Mouse (Mus musculus) retina, embryonic 14.5 days (tissue): ENCODE measurements around the gene Mylk.
A peak's percentile ranks its signal among the peaks of the same experiment; 100 is the strongest.

Experiments used
- DNase-seq: peaks from one replicate; pipeline ENCODE4 v3.0.0-alpha.2; 2015; ENCODE audit warnings: low spot score

The Mylk gene

DNA sequence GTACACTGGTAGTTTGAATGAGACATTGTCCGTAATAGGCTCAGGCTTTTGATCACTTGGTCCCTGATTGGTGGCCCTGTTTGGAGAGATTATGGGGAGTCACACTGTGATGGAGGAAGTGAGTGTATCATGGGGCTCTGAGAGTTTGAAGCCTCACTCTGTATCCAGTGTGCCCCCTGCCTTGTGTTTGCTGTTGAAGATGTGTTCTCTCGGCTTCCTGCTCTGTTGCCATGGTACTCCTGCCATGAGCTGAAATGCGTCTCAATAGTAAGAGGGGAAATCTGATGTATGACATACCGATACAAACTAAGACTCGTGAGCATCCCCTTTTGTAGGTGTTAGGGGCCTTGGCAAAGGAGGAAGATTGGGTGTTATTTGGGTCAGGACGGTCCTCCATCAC, 99.8 kb downstream of the Mylk start:
- no peak for DNase-seq

DNA sequence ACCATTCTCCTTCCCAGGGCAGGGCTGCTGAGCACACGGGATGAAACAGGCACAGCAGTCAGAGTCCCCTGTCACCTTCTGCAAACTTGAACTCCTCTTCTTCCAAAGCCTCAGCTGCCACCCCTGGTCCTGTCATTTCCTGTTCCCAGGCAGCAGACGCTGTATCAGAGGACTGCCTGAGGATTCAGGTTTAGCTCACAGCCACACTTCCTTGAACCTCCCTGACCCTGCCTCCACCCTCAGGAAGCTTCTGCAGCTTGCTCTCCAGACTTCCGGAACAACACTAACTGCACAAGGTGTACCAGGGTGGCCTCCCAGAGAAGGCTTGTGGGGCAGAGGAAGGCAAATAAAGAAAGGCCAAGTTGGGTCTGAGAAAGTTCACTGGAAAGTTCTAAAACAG, 102.6 kb downstream of the Mylk start:
- no peak for DNase-seq

DNA sequence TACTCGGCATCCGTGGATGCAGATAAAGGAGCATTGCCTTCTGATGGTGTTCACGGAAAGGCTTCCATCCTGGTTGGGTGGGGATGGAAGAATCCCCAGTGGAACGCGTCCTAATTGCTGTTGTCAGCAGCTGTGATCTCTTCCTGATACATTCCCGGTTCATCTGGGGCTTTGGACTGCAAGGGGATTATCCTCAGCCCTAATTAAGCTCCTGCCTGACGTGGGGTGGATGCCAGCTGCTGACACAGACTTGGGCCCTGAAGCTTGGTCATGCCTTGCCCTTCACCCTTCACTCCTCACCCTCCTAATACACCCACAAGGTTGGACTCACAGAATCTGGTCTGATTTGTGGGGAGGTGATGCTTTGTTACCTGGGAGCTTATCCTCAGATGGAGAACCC, 109.1 kb downstream of the Mylk start:
- DNase-seq = peak; percentile 52

DNA sequence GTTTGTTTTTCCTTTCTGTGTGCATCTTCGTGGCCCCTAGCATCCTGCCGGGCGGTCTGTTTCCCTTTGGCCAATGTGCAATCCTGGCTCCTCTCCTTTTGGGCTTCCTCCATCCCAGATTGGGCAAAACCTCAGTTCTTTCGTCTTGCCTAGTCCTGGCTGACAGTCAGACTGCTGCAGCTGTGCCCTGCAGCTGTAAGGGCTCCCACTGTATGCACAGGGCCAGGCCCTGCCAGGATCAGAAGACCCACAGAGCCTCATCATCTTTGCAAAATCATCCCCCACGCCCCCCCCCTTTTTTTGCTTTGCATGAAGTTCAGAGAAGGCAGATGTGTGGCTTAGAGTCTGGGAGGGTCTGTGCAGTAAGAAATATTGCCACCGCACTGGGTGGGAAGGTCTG, 110.1 kb downstream of the Mylk start:
- DNase-seq = no peak

DNA sequence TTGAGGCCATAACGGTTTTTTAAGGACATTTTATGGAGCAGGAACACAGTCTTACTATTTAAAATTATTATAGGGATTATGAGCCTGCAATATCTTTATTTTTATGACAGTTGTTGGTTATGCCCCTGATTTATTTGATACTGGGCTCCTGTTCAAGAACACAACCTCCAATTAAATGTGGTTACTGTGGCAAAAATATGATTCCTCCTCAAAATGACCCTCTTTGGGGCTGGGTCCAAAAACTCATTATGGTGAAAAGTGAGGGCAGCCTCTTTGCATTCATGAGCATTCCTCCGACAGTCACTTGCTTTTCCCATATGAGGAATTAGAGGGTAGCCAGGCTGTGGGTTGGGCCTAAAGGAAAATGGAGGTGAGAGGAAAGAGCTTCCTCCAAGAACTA, 110.7 kb downstream of the Mylk start:
- no peak for DNase-seq

DNA sequence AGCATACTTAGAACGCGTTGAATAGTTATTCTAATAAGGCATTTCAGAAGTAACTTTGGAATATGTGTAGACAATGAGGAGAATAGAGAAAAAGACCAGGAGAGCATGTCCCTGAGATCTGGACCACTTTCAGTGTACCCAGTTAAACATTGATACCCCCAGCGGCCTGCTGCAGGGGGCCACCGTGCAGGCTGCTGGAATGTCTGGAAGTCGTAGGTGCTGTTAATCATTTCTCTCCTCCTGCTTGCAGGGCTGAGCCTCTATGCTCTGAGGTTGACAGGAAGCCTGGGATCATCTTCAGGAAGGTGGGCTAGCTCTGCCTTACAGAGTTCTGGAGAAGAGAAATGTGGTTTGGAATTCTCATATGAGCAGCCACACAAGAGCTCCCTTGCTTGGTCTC, 112.6 kb downstream of the Mylk start:
- no peak for DNase-seq

DNA sequence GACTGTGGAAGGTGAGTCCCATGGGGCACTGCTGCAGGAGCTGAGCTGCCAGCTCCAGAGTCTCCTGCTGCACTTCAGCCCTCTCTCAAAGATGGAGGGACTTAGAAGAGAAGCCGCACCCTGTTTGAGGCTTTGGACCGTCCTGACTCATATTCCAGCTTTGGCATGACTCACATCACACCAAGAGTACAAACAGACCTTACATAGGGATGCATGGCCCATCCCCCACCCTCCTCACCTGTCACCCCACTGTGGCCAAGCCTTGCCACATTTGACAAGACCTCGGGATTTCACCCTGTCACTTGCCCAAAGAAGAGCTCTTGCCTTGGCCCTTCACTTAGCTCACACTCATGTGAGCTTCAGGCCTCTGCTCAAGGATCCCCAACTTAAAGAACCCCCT, 115.8 kb downstream of the Mylk start:
- DNase-seq = no peak

DNA sequence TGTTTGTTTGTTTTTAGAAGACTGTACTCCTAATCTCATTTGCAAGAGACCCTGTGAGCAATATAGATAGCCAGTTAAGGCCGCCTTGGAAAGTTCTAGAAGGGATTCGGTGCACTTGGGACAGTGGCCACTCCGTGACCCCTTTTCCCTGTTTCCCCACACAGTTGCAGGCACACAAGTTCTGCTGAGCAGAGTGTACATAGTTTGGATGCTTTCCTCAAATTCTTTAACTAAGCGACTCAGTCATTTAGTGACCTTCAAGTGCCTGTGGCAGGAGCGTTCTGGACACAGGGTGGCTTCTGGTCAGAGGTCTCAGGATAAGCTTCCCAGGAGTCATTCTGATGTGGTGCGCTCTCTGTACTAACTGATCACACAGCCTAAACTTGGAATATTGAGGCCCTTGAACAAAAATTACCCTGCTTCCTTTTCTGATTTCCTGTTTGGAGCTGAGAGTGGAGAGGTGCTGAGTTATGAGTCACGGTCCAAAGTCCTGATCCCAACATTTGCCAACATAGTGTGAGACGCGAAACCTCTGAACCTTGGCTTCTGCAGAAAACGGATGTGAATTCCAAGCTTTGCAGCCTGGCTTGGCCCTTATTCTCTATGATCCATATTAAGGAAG, 116.8 kb downstream of the Mylk start:
- no peak for DNase-seq

DNA sequence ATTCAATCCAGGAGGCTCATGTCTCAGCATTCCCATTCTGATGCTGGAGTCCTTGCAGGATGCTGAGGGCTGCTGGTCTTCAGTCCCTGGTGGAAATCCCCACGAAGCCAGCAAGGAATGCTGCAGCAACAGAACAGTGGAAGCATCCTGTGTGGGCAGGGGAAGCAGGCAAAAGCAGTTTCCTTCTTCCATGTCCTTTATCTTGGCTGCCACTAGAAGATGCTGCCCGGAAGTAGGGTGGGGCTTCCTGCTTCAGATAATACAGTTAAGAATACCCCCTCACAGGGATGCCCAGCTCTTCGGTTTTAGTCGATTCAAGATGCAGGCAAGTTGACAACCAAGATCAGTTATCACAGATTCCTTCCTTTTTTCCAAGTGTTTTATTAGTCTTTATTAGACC, 120.4 kb downstream of the Mylk start:
- no peak for DNase-seq

DNA sequence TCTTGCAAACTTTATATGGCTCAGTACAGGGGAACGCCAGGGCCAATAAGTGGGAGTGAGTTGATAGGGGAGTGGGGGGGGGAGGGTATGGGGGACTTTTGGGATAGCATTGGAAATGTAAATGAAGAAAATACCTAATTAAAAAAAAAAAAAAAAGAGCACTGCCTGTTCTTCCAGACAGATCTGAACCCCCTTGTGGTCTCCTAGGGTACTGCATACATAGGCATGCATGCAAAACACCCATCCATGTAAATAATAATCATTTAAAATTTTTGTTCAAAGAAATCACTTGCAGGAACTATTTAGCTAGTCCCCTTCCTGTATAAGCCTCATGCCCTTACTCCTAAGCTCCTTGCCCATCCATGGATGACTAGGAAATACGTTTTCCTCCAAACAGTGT, 122.2 kb downstream of the Mylk start:
- DNase-seq = peak; percentile 51

DNA sequence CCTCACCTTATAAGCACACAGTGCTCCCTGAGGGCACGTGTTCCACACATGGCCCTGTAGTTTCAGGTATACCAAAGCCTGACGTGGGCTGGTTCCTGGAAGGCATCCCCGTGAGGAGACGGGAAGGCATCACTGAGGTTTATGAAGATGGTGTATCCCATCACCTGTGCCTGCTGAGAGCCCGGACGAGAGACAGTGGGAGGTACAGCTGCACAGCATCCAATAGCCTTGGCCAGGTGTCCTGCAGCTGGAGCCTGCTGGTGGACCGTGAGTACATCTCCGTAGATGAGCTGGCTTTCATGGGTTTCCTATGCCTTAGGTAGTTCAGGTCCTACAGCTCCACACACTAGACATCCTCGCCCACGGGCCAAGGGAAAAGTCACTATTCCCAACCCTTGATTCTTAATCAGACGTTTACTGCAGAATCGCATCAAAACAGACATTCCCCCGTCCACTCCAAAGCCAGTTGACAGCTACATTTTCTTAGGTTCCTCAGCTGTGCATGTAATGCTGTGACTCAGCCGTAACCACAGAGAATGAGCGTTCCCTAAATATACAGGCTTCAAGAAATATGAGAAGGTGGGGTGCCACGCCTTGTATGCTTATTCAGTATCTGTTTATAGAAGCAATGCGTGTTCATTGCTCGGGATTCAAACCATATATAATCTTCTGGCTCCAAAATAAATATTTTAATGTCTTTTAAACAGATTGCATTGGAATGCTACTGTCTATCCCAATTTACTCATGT, 135.2 kb downstream of the Mylk start:
- DNase-seq = no peak

DNA sequence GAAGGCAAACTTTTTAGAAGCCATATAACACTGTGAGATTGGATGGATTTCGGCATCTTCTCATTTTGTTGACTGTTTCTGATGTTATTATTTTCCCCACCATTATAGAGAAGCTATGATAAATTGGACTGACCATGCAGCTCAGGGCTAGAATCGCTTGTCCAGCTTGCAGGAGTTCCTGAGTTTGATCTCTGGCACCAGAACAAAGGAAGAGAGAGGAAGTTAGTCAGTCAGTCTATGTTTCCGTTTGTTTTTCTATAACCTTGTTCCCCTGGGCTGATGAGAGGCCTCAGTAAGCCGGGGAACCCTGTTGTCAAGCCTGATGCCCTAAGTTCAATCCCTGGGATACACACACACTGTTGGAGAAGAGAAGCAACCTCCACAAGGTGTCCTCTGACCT, 135.8 kb downstream of the Mylk start:
- DNase-seq = no peak

DNA sequence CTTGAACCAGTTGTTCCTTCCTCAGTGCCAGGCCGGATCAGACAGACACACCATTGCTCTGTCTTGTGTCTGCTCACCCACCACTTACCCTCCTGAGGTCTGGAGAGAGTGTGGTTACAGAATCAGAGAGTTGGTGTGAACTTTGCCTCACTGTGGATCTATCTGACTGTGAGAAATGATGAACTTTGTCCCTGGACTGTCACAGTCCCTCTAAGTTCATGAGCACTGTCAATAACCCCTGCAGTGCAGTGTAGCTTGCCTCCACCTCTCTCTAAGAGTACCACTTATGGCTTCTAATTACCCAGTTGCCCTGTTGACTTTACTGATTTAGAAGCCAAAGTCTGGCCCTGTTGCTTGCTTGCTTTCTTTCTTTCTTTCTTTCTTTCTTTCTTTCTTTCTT, 142.0 kb downstream of the Mylk start:
- DNase-seq = no peak

DNA sequence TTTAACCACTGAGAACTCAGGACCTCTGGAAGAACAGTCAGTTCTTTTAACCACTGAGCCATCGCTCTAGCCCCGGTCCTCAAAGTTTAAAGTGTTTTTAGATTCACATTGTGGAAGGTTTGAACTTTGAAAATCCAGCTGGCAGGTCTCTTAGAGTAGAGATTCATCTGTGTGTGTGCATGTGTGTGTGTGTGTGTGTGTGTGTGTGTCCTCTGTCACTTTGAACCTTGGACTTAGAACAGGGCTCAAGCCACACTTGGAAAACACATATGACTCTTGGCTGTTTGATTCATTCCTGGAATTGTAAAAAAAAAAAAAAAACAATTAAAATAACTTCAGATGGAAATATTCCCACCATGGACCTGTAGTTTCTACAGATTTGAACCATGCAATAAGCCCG, 149.0 kb downstream of the Mylk start:
- DNase-seq = no peak

DNA sequence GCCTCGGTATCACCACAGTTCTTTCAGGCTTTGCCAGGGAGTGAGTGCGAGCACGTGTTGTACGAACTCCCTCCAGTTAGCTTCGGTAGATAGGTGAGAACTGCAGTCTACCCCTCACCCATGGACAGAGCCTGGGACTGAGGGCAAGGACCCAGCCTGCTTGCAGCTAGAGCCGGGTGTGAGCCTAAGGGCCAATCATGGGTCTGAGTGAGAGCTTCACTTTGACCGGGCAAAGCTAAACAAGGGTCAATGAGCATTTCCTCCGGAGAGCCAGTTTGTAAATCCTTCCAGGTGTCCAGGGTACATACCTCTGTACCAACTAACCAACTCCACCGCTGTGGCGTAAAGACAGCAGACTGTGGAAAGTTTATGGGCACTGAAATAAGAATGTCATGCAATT, 150.9 kb downstream of the Mylk start:
- no peak for DNase-seq

DNA sequence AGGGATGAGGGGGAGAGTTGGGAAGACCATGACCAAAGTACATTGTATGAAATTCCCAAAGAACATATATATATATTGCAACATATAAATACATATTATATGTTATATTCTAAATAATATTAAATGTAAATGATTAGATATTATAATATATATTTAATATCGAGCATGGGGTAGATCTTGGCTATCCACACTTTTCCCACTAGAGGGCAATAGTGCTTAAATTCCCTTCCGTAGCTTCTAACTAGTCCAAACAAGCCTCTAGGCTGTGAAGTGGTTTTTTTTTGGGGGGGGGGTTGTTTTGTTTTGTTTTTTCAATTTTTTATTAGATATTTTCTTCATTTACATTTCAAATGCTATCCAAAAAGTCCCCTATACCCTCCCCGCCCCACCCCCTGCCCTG, 152.0 kb downstream of the Mylk start:
- DNase-seq = peak; percentile 46

DNA sequence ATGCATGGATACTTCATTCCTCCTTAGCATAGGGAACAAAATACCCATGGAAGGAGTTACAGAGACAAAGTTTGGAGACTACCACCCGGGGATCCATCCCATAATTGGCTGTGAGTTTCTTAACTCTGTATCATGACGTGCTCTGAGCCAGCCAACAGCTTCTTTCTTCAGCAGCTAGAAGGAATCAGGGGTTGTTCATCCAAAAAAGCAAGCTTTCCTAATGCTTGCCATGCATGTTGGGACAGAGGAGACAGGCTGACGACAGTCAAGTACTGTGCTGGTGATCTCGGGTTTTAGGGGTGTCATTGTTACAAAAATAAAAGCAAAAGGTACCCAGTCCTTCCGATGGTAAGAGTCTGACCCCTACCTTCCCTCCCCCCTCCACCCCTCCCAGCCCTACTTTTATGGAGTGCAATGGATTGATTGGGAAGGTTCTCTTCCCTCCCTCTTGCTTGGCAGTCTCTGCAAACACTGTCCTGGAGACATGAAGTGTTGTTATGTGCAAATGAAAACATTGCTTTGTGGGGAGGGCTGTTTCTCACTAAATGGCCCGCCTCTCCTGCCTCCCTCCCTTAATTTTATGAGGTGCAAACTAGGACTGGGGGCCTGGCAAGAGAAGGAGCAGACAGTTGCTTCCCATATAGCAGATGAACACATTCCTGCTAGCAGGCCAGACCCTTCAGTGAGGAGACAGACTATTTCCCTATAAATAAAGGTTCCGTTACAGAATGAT, 153.2 kb downstream of the Mylk start:
- DNase-seq = no peak

DNA sequence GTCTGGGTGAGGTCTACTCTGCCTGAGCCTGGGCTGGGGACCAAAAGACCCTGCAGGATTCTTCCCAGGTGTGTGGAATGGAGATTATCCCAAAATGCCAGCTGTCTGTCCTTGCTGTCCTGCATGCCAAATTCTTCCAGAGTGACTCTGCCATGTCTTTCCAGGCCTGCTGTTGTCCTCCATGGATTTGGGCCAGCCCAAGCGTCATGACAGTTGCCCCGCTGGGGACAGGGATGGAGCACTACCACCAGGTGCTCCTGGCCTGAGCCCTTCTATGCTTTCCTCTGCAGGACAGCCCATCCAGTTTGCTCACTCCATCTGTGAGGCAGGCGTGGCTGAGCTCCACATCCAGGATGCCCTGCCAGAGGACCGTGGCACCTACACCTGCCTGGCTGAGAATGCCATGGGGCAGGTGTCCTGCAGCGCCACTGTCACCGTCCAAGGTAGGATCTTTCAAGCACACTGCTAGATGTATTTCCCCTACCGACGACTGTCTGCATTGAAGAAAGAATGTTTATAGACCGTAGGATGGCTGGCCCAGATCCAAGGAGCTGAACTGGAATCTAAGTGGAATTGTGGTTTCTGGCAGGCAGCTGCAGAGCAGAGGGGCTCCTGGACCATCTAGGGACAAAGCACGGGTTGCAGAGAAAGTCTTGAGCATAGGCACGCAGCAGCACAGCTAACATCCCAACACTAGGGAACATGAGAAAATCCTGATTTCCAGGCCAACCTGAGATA, 154.2 kb downstream of the Mylk start:
- DNase-seq = no peak

DNA sequence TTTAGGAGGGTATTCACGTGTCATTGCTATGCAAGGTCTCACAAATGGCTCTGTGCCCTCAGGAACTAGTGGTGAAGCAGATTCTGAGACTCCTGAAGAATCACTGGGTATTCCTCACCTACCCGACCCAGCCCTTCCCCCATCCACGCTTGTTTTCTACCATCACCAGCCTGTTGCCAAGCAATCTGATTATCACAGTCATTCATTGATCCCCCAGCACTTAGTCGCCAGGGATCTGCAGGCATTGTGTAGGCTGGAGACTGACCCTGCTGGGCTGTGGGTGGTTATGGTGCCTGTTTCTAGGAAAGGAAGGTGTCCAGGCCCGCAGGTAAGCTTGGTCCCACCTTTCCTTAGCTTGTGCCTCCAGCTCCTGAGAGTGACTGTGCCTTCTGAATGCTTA, 155.0 kb downstream of the Mylk start:
- DNase-seq = peak; percentile 17

DNA sequence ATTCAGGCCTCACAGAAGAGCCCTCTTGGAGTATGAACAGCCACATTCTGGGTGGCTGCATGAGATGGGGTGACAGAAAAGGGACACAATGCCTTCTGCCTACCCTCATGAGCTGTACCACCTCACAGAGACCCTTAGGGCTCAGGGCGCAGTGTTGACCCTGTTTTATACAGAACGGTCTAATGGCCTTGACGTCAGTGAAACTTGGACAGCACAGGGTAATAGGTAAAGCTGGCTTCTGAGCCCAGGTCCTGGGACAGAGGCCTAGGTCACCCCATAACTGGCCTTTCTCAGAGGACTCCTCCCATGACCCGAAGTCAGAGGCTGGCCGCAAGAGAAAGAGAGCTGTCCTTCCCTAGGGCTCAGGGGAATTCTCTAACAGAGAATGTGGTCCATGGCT, 155.5 kb downstream of the Mylk start:
- no peak for DNase-seq

DNA sequence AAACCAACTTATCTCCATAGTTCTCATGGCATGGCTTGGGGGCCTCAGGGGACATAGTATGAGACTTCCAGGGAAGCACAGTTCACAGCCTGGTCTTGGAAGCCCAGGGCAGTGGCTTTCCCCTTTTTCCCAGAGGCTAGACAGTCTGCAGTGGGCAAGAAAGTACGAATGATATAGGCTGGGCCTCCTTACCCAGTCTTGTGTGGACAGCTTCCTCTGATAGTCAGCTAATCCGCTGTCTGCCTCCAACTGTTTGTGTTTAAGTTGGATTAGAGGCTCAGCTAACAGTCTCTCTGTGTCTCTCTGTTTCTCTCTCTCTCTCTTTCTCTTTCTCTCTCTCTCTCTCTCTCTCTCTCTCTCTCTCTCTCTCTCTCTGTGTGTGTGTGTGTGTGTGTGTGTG, 156.0 kb downstream of the Mylk start:
- DNase-seq = no peak

DNA sequence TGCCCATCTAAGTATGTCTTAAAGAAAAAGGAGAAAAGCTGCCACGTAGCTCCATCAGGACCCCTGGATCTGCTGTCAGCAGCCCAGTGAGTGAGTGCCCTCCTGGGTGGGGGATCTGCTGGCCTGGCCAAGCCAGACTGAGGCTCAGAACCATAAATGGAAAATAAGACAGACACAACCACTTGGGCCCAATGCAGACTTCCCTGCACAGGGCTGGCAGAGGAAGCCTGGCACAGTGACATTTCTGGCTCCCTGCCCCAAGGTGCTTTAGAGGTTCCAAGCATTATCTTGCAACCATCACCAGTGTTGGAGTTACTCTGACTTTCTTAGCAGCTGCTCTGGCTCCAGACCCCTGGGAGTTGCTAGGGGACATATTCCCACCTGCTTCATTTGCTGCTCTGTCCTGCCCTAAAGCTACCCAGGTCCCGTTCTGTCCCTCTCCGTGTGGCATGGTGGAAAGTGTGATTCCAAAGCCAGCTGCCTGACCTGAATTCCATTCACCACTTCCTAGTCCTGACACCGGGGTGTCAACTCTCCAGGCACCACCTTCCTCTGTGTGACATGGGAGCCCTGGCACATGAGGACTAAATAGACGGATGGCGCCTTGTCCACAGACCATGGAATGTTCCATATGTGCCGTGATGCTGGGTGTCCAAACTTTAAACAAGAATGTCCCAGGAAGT, 156.7 kb downstream of the Mylk start:
- no peak for DNase-seq
